Mouse (Mus musculus) ES-Bruce4 (cell line): ENCODE measurements around the gene Slc24a5.

Experiments
- CTCF ChIP-seq: IDR thresholded peaks from one replicate; pipeline ENCODE4 v1.8.1; 2011; ENCODE audit warnings: low read depth, low read length
- POLR2A ChIP-seq: IDR thresholded peaks from one replicate; pipeline ENCODE4 v1.8.1; 2011; ENCODE audit warnings: low read length; ENCODE audit not compliant: insufficient read depth

DNA sequence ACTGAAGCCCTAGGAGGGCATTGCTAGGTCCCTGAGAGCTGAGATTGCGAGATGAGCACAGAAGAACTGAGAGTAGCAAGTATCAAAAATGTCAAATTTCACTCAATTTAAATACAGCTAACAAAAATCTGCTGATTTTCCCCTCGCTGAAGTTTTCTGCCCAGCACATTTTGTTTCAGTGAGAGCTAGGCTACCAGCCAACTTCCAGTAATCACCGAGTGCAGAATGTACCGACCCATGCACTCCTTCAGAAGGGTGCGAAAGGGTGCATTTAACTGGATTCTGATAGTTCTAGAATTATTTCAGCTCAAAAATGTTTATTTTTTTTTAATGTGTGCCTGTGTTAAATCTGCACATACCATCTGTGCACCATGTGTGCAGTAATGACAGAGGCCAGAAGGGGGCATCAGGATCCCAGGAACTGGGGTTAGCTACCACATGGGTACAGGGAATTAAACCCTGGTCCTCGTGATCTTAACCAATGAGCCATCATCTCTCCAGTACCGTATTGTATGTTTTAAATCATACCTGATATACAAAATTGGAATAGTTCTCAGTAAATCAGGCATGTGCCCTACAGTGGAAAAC lies 12.5 kb upstream of the Slc24a5 start:
- TF ChIP-seq POLR2A (no peak), CTCF (peak; percentile 31)
